Mouse (Mus musculus): ENCODE results near the gene Hip1r. TPM values are rescaled to one million over a fixed set of nuclear protein-coding genes. Genes with fewer than 3 reads are reported as not detected.

The Hip1r gene
- polyA plus RNA-seq, 1 experiment, result 10.5 TPM

- no peak overlapping the region for H3ac ChIP-seq (ENCODE audit: control insufficient read depth, insufficient read length)
- H3K79me2 ChIP-seq (ENCODE audit: control insufficient read depth, insufficient read depth), result no peaks in the 10 kb centered on the region
- no peaks in the 10 kb centered on the region for H3K36me3 ChIP-seq (ENCODE audit: control insufficient read depth, insufficient read depth)
- no peak overlapping the region for H3K4me3 ChIP-seq
- H3K4me2 ChIP-seq (ENCODE audit: low read depth), result peak overlapping the region; percentile 63
- no peak for TF ChIP-seq MAX (IDR thresholded peaks at IDR 0.05; ENCODE audit: low read depth)
- H3K27me3 ChIP-seq (ENCODE audit: control insufficient read depth, insufficient read depth, insufficient read length), result no peaks in the 10 kb centered on the region
Observed at GRCm38 (mm10) chr5:123992794-123993193, 19.4 kb downstream of the Hip1r start.

- H3K27me3 ChIP-seq (ENCODE audit: control insufficient read depth, insufficient read depth, insufficient read length), result no peaks in the 10 kb centered on the region
- TF ChIP-seq TCF12 (IDR thresholded peaks at IDR 0.05; ENCODE audit: insufficient read depth, poor library complexity, severe bottlenecking), result no peak
- no peak for TF ChIP-seq E2F4 (IDR thresholded peaks at IDR 0.05; ENCODE audit: insufficient read depth)
- no peak for TF ChIP-seq TCF3 (IDR thresholded peaks at IDR 0.05; ENCODE audit: insufficient read length, low read depth)
- no peak for TF ChIP-seq MAX (IDR thresholded peaks at IDR 0.05; ENCODE audit: low read depth)
- no peak for TF ChIP-seq MYOD1 (IDR thresholded peaks at IDR 0.05; ENCODE audit: control insufficient read depth in 1 of 3, insufficient read length in 2 of 3, low read depth in 2 of 3)
- TF ChIP-seq POLR2A (IDR thresholded peaks at IDR 0.05; ENCODE audit: insufficient read length, low read depth), result no peak
- no peak for TF ChIP-seq REST (IDR thresholded peaks at IDR 0.05; ENCODE audit: insufficient read depth, insufficient read length)
- TF ChIP-seq USF1 (IDR thresholded peaks at IDR 0.05; ENCODE audit: low read depth), result no peak
- no peak for TF ChIP-seq POLR2AphosphoS2 (IDR thresholded peaks at IDR 0.05; ENCODE audit: insufficient read length, low read depth)
- no peak for TF ChIP-seq CEBPB (IDR thresholded peaks at IDR 0.05; ENCODE audit: insufficient read depth, poor library complexity, severe bottlenecking)
- no peak for TF ChIP-seq SRF (IDR thresholded peaks at IDR 0.05; ENCODE audit: control insufficient read depth, insufficient read length, low read depth)
- TF ChIP-seq MYOG (IDR thresholded peaks at IDR 0.05; ENCODE audit: control insufficient read depth in 1 of 3, insufficient read depth in 1 of 3, insufficient read length in 2 of 3, low read depth in 2 of 3), result no peak
Observed at GRCm38 (mm10) chr5:123993263-123994036, 20.0 kb downstream of the Hip1r start.

GRCm38 (mm10) chr5:123994468-123994867 lies 21.0 kb downstream of the Hip1r start:
- Histone ChIP-seq H3K36me3 (ENCODE audit: control insufficient read depth, insufficient read depth) (no peaks in the 10 kb centered on the region), H3ac (ENCODE audit: control insufficient read depth, insufficient read length) (no peak overlapping the region), H3K79me2 (ENCODE audit: control insufficient read depth, insufficient read depth) (no peaks in the 10 kb centered on the region), H3K4me2 (ENCODE audit: low read depth) (no peak overlapping the region), H3K4me3 (no peak overlapping the region), H3K27me3 (ENCODE audit: control insufficient read depth, insufficient read depth, insufficient read length) (no peaks in the 10 kb centered on the region)
- TF ChIP-seq TCF12 (IDR thresholded peaks at IDR 0.05; ENCODE audit: insufficient read depth, poor library complexity, severe bottlenecking) (no peak), E2F4 (IDR thresholded peaks at IDR 0.05; ENCODE audit: insufficient read depth) (no peak), SRF (IDR thresholded peaks at IDR 0.05; ENCODE audit: control insufficient read depth, insufficient read length, low read depth) (no peak), USF1 (IDR thresholded peaks at IDR 0.05; ENCODE audit: low read depth) (no peak), MAX (IDR thresholded peaks at IDR 0.05; ENCODE audit: low read depth) (no peak), CEBPB (IDR thresholded peaks at IDR 0.05; ENCODE audit: insufficient read depth, poor library complexity, severe bottlenecking) (no peak), MYOG (IDR thresholded peaks at IDR 0.05; ENCODE audit: control insufficient read depth in 1 of 3, insufficient read depth in 1 of 3, insufficient read length in 2 of 3, low read depth in 2 of 3) (no peak), POLR2A (IDR thresholded peaks at IDR 0.05; ENCODE audit: insufficient read length, low read depth) (no peak), MYOD1 (IDR thresholded peaks at IDR 0.05; ENCODE audit: control insufficient read depth in 1 of 3, insufficient read length in 2 of 3, low read depth in 2 of 3) (no peak), POLR2AphosphoS2 (IDR thresholded peaks at IDR 0.05; ENCODE audit: insufficient read length, low read depth) (no peak), TCF3 (IDR thresholded peaks at IDR 0.05; ENCODE audit: insufficient read length, low read depth) (no peak), REST (IDR thresholded peaks at IDR 0.05; ENCODE audit: insufficient read depth, insufficient read length) (no peak)

More at GRCm38 (mm10) chr5:123993263-123994036, 20.0 kb downstream of the Hip1r start:
- H3K4me3 ChIP-seq, result no peak overlapping the region
- no peaks in the 10 kb centered on the region for H3K36me3 ChIP-seq (ENCODE audit: control insufficient read depth, insufficient read depth)
- no peaks in the 10 kb centered on the region for H3K79me2 ChIP-seq (ENCODE audit: control insufficient read depth, insufficient read depth)
- H3K4me2 ChIP-seq (ENCODE audit: low read depth), result no peak overlapping the region
- H3ac ChIP-seq (ENCODE audit: control insufficient read depth, insufficient read length), result no peak overlapping the region

GRCm38 (mm10) chr5:123995388-123995787 lies 22.0 kb downstream of the Hip1r start:
- no peak overlapping the region for H3K4me3 ChIP-seq
- H3K79me2 ChIP-seq (ENCODE audit: control insufficient read depth, insufficient read depth), result no peaks in the 10 kb centered on the region
- H3ac ChIP-seq (ENCODE audit: control insufficient read depth, insufficient read length), result no peak overlapping the region
- no peaks in the 10 kb centered on the region for H3K27me3 ChIP-seq (ENCODE audit: control insufficient read depth, insufficient read depth, insufficient read length)
- no peaks in the 10 kb centered on the region for H3K36me3 ChIP-seq (ENCODE audit: control insufficient read depth, insufficient read depth)
- H3K4me2 ChIP-seq (ENCODE audit: low read depth), result no peak overlapping the region
- TF ChIP-seq SRF (IDR thresholded peaks at IDR 0.05; ENCODE audit: control insufficient read depth, insufficient read length, low read depth) (no peak), POLR2A (IDR thresholded peaks at IDR 0.05; ENCODE audit: insufficient read length, low read depth) (no peak), E2F4 (IDR thresholded peaks at IDR 0.05; ENCODE audit: insufficient read depth) (no peak), POLR2AphosphoS2 (IDR thresholded peaks at IDR 0.05; ENCODE audit: insufficient read length, low read depth) (no peak), CEBPB (IDR thresholded peaks at IDR 0.05; ENCODE audit: insufficient read depth, poor library complexity, severe bottlenecking) (no peak), MAX (IDR thresholded peaks at IDR 0.05; ENCODE audit: low read depth) (no peak)

GRCm38 (mm10) chr5:123996194-123996593 lies 22.8 kb downstream of the Hip1r start:
- no peak overlapping the region for H3K4me2 ChIP-seq (ENCODE audit: low read depth)
- H3K4me3 ChIP-seq, result no peak overlapping the region
- no peak for TF ChIP-seq MYOD1 (IDR thresholded peaks at IDR 0.05; ENCODE audit: control insufficient read depth in 1 of 3, insufficient read length in 2 of 3, low read depth in 2 of 3)
- TF ChIP-seq TCF12 (IDR thresholded peaks at IDR 0.05; ENCODE audit: insufficient read depth, poor library complexity, severe bottlenecking), result no peak
- no peak for TF ChIP-seq REST (IDR thresholded peaks at IDR 0.05; ENCODE audit: insufficient read depth, insufficient read length)
- no peak for TF ChIP-seq SRF (IDR thresholded peaks at IDR 0.05; ENCODE audit: control insufficient read depth, insufficient read length, low read depth)
- no peak for TF ChIP-seq USF1 (IDR thresholded peaks at IDR 0.05; ENCODE audit: low read depth)
- no peak for TF ChIP-seq MAX (IDR thresholded peaks at IDR 0.05; ENCODE audit: low read depth)
- no peak for TF ChIP-seq TCF3 (IDR thresholded peaks at IDR 0.05; ENCODE audit: insufficient read length, low read depth)
- no peak for TF ChIP-seq POLR2AphosphoS2 (IDR thresholded peaks at IDR 0.05; ENCODE audit: insufficient read length, low read depth)
- no peak for TF ChIP-seq CEBPB (IDR thresholded peaks at IDR 0.05; ENCODE audit: insufficient read depth, poor library complexity, severe bottlenecking)
- H3K27me3 ChIP-seq (ENCODE audit: control insufficient read depth, insufficient read depth, insufficient read length), result no peaks in the 10 kb centered on the region
- H3K79me2 ChIP-seq (ENCODE audit: control insufficient read depth, insufficient read depth), result no peaks in the 10 kb centered on the region
- H3K36me3 ChIP-seq (ENCODE audit: control insufficient read depth, insufficient read depth), result no peaks in the 10 kb centered on the region
- H3ac ChIP-seq (ENCODE audit: control insufficient read depth, insufficient read length), result no peak overlapping the region

All from myocyte (in vitro differentiated cells).